Mouse (Mus musculus): ENCODE measurements around the gene Bbc3.

- TF ChIP-seq POLR2A (IDR thresholded peaks at IDR 0.05; ENCODE audit: low read depth, low read length) (no peak), CTCF (IDR thresholded peaks at IDR 0.05; ENCODE audit: extremely low read depth, insufficient read length, insufficient replicate concordance, low read depth, low read length) (no peak)
Observed at GRCm38 (mm10) chr7:16366669-16367068, 58.5 kb downstream of the Bbc3 start.

Data from small intestine, adult 2 months (tissue).